Mouse (Mus musculus) CH12.LX (cell line): ENCODE data around the gene Cdk17. TPM values are rescaled to one million over a fixed set of nuclear protein-coding genes. Genes with fewer than 3 reads are reported as not detected.

ENCODE experiments used
- DNase-seq: peaks from one replicate; pipeline ENCODE4 v3.0.0-alpha.2; 2013; ENCODE audit errors: extremely low read depth
- H3K27ac ChIP-seq: 2 replicates; pipeline ENCODE4 v1.5.1; 2012; ENCODE audit warnings: low read depth, mild to moderate bottlenecking, control low read depth, moderate library complexity; ENCODE audit not compliant: insufficient read depth
- H3K27me3 ChIP-seq: replicated peaks from 2 replicates; pipeline ENCODE3; 2012; ENCODE audit warnings: inconsistent platforms
- H3K36me3 ChIP-seq, 2 experiments: replicated peaks in 1 of 2; 2 replicates each; pipeline versions ENCODE3 to v1.6.1; 2012; ENCODE audit warnings: inconsistent platforms in 1 of 2, low read length in 1 of 2, mild to moderate bottlenecking in 1 of 2, mixed read lengths in 1 of 2, moderate library complexity in 1 of 2; ENCODE audit not compliant: control insufficient read depth in 1 of 2, insufficient read depth in 1 of 2
- H3K4me1 ChIP-seq, 2 experiments: 2 replicates each; pipeline ENCODE4 v1.6.1; 2012; ENCODE audit warnings: inconsistent platforms in 1 of 2, moderate library complexity in 1 of 2; ENCODE audit not compliant: insufficient read depth in 2 of 2, control insufficient read depth in 1 of 2
- H3K4me2 ChIP-seq: 2 replicates; pipeline ENCODE4 v1.6.1; 2012; ENCODE audit warnings: low read depth, mild to moderate bottlenecking, control low read depth; ENCODE audit not compliant: poor library complexity, insufficient read depth, severe bottlenecking
- H3K4me3 ChIP-seq, 3 experiments: fragments of 150-350 bp in 1 of 3; sonication (generic) in 1 of 3; replicated peaks in 1 of 3; 2 replicates each; pipeline versions ENCODE3 to v1.5.1; 2011 to 2012; ENCODE audit warnings: low read depth in 2 of 3, low read length in 2 of 3, mild to moderate bottlenecking in 2 of 3, moderate library complexity in 2 of 3, control low read depth in 1 of 3, improper control_type of control experiment in 1 of 3, inconsistent platforms in 1 of 3, mixed read lengths in 1 of 3; ENCODE audit not compliant: poor library complexity in 1 of 3
- H3K79me2 ChIP-seq: replicated peaks from 2 replicates; pipeline ENCODE4 v1.6.1; 2012; ENCODE audit warnings: mild to moderate bottlenecking, moderate library complexity; ENCODE audit not compliant: control insufficient read depth, poor library complexity, insufficient read depth, severe bottlenecking; ENCODE audit errors: extremely low read depth
- H3K9ac ChIP-seq: 2 replicates; pipeline ENCODE4 v1.6.1; 2012; ENCODE audit warnings: low read depth, mild to moderate bottlenecking, control low read depth, moderate library complexity; ENCODE audit not compliant: insufficient read depth
- H3K9me3 ChIP-seq: replicated peaks from 2 replicates; pipeline ENCODE3; 2012; ENCODE audit warnings: low read length, inconsistent platforms, mixed read lengths
- CHD2 ChIP-seq: IDR thresholded peaks from 2 replicates; pipeline ENCODE4 v1.6.1; 2011; ENCODE audit warnings: low read length, improper control_type of control experiment
- ELF1 ChIP-seq: IDR thresholded peaks from 2 replicates; pipeline ENCODE4 v1.6.1; 2014; ENCODE audit warnings: low read depth, mild to moderate bottlenecking, inconsistent platforms, low read length, improper control_type of control experiment
- EP300 ChIP-seq: IDR thresholded peaks from 2 replicates; pipeline ENCODE4 v1.6.1; 2011; ENCODE audit warnings: low read length, improper control_type of control experiment
- GABPA ChIP-seq: IDR thresholded peaks from 2 replicates; pipeline ENCODE4 v1.6.1; 2012; ENCODE audit warnings: low read depth, low read length, improper control_type of control experiment, inconsistent platforms; ENCODE audit not compliant: insufficient replicate concordance
- JUN ChIP-seq: IDR thresholded peaks from 2 replicates; pipeline ENCODE4 v1.6.1; 2011; ENCODE audit warnings: low read depth, mild to moderate bottlenecking, low read length, improper control_type of control experiment, moderate library complexity; ENCODE audit not compliant: insufficient read depth
- JUND ChIP-seq: conservative IDR thresholded peaks from 2 replicates; pipeline ENCODE4 v1.6.1; 2011; ENCODE audit warnings: low read depth, low read length, improper control_type of control experiment
- KAT2A ChIP-seq: IDR thresholded peaks from 2 replicates; pipeline ENCODE4 v1.6.1; 2012; ENCODE audit warnings: low read length, improper control_type of control experiment, inconsistent platforms; ENCODE audit not compliant: insufficient replicate concordance
- MAFK ChIP-seq: IDR thresholded peaks from 2 replicates; pipeline ENCODE4 v1.6.1; 2011; ENCODE audit warnings: low read length, improper control_type of control experiment; ENCODE audit not compliant: insufficient replicate concordance
- MAX ChIP-seq: IDR thresholded peaks from 2 replicates; pipeline ENCODE4 v1.6.1; 2011; ENCODE audit warnings: low read length, improper control_type of control experiment
- MAZ ChIP-seq: IDR thresholded peaks from 2 replicates; pipeline ENCODE4 v1.6.1; 2012; ENCODE audit warnings: low read depth, mild to moderate bottlenecking, inconsistent platforms, low read length, improper control_type of control experiment, moderate library complexity
- MEF2A ChIP-seq: IDR thresholded peaks from 2 replicates; pipeline ENCODE4 v1.6.1; 2014; ENCODE audit warnings: low read depth, mild to moderate bottlenecking, inconsistent platforms, low read length, improper control_type of control experiment, borderline replicate concordance
- MXI1 ChIP-seq: IDR thresholded peaks from 2 replicates; pipeline ENCODE4 v1.6.1; 2011; ENCODE audit warnings: mild to moderate bottlenecking, low read depth, low read length, improper control_type of control experiment
- NELFE ChIP-seq: IDR thresholded peaks from 2 replicates; pipeline ENCODE4 v1.6.1; 2011; ENCODE audit warnings: low read depth, low read length, improper control_type of control experiment
- NRF1 ChIP-seq: IDR thresholded peaks from 2 replicates; pipeline ENCODE4 v1.6.1; 2014; ENCODE audit warnings: low read depth, mild to moderate bottlenecking, inconsistent platforms, low read length, improper control_type of control experiment, moderate library complexity
- PAX5 ChIP-seq: IDR thresholded peaks from 2 replicates; pipeline ENCODE4 v1.6.1; 2012; ENCODE audit warnings: low read length, inconsistent platforms, mixed read lengths
- POLR2AphosphoS2 ChIP-seq: IDR thresholded peaks from 2 replicates; pipeline ENCODE4 v1.6.1; 2011; ENCODE audit warnings: low read depth, low read length, improper control_type of control experiment
- RAD21 ChIP-seq: IDR thresholded peaks from 2 replicates; pipeline ENCODE4 v1.6.1; 2011; ENCODE audit warnings: low read depth, mild to moderate bottlenecking, low read length, improper control_type of control experiment, moderate library complexity
- RCOR1 ChIP-seq: conservative IDR thresholded peaks from 2 replicates; pipeline ENCODE4 v1.6.1; 2012; ENCODE audit warnings: low read depth, mild to moderate bottlenecking, inconsistent platforms, low read length, improper control_type of control experiment
- SMC3 ChIP-seq: IDR thresholded peaks from 2 replicates; pipeline ENCODE4 v1.6.1; 2011; ENCODE audit warnings: low read depth, low read length, improper control_type of control experiment
- TBP ChIP-seq: conservative IDR thresholded peaks from 2 replicates; pipeline ENCODE4 v1.6.1; 2011; ENCODE audit warnings: low read depth, low read length, improper control_type of control experiment
- TCF12 ChIP-seq: IDR thresholded peaks from 2 replicates; pipeline ENCODE4 v1.6.1; 2014; ENCODE audit warnings: low read depth, mild to moderate bottlenecking, inconsistent platforms, low read length, improper control_type of control experiment
- UBTF ChIP-seq: IDR thresholded peaks from 2 replicates; pipeline ENCODE4 v1.6.1; 2012; ENCODE audit warnings: low read depth, mild to moderate bottlenecking, inconsistent platforms, low read length, improper control_type of control experiment, moderate library complexity
- USF1 ChIP-seq: IDR thresholded peaks from 2 replicates; pipeline ENCODE4 v1.6.1; 2014; ENCODE audit warnings: low read depth, mild to moderate bottlenecking, inconsistent platforms, low read length, improper control_type of control experiment
- ZC3H11A ChIP-seq: IDR thresholded peaks from 2 replicates; pipeline ENCODE4 v1.6.1; 2012; ENCODE audit warnings: low read depth, mild to moderate bottlenecking, inconsistent platforms, low read length, improper control_type of control experiment
- ZKSCAN1 ChIP-seq: IDR thresholded peaks from 2 replicates; pipeline ENCODE4 v1.6.1; 2012; ENCODE audit warnings: low read depth, inconsistent platforms, low read length, improper control_type of control experiment, borderline replicate concordance
- ZMIZ1 ChIP-seq: IDR thresholded peaks from 2 replicates; pipeline ENCODE4 v1.6.1; 2012; ENCODE audit warnings: low read depth, mild to moderate bottlenecking, inconsistent platforms, low read length, improper control_type of control experiment
- ZNF384 ChIP-seq: IDR thresholded peaks from 2 replicates; pipeline ENCODE4 v1.6.1; 2012; ENCODE audit warnings: low read depth, low read length, improper control_type of control experiment, inconsistent platforms
- dilution Hi-C: fragments of 300-500 bp; cut with MboI; formaldehyde crosslinking; loops from 2 replicates; pipeline ENCODE4 v1.14.3; 2020; ENCODE audit warnings: low sequenced_read_pairs; ENCODE audit not compliant: extremely low pct_unique_long_range_greater_than_20kb, extremely low pct_ligation_motif_present
- in situ Hi-C: fragments of 300-500 bp; cut with MboI; formaldehyde crosslinking; loops from 3 replicates; pipeline ENCODE4 v1.14.3; 2019; ENCODE audit warnings: low sequenced_read_pairs, low pct_ligation_motif_present, low pct_unique_long_range_greater_than_20kb, mixed read lengths
- polyA plus RNA-seq: library from polyadenylated mRNA; unstranded; fragments of >175 nt; gene quantifications from 2 replicates; pipeline ENCODE4 v1.2.1, GENCODE M21; 2012; ENCODE audit warnings: low read depth; ENCODE audit not compliant: insufficient read length
- total RNA-seq, 2 experiments: library from RNA; depleted of rRNA; stranded (reverse); fragments of 300-350 nt in 1 of 2; fragments of >200 nt in 1 of 2; gene quantifications; 2 replicates each; pipeline ENCODE4 v1.2.3; 2012 to 2014

The Cdk17 gene
- total and polyA plus RNA-seq, 3 experiments, result 23.4 to 51.3 (median 28.5) TPM

GRCm38 (mm10) chr10:93116636-93117035 lies 44.0 kb upstream of the Cdk17 start:
- Histone ChIP-seq H3K79me2 (no peaks in the 10 kb centered on the region), H3K27ac (no peak overlapping the region), H3K36me3 (no peaks in the 10 kb centered on the region), H3K4me2 (no peak overlapping the region), H3K27me3 (no peaks in the 10 kb centered on the region), H3K4me3 (no peak overlapping the region), H3K9ac (no peak overlapping the region), H3K9me3 (peaks cover 3% of the 10 kb centered on the region), H3K4me1 (no peaks in the 10 kb centered on the region)
- no peak for DNase-seq
- TF ChIP-seq ZMIZ1 (no peak), ELF1 (no peak), MAFK (no peak), RAD21 (no peak), EP300 (no peak), MAZ (no peak), ZNF384 (no peak), JUN (no peak), RCOR1 (no peak), SMC3 (no peak), GABPA (no peak), PAX5 (no peak), TCF12 (no peak), MAX (no peak), JUND (no peak), CHD2 (no peak), POLR2AphosphoS2 (no peak), NRF1 (no peak), ZC3H11A (no peak)
- in situ Hi-C loops, result no loop called here
- dilution Hi-C loops, result no loop called here

DNA sequence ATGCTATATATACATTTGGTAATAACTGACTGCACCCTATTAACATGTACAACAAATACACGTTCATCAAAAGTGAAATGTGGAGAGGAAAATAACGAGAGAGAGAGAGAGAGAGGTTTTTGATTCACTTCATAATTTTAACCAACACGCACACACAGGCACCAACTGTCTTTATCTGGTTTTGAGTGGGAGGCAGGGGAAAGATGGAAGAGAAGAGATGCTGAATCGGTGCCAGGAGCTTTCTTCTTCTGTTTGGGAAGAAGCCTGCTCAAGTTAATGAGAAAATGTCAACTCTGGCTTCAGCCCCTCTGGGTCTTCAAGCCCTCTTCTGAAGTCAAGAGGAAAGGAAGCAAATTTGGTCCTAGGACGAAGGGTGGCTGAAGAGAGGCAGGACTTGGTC lies 40.9 kb upstream of the Cdk17 start:
- H3K9ac ChIP-seq, result no peak overlapping the region
- dilution Hi-C loops (no loop called here), in situ Hi-C loops (no loop called here)
- no peaks in the 10 kb centered on the region for H3K27me3 ChIP-seq
- no peak overlapping the region for H3K27ac ChIP-seq
- H3K9me3 ChIP-seq, result peaks cover 1% of the 10 kb centered on the region
- no peak for DNase-seq
- no peaks in the 10 kb centered on the region for H3K36me3 ChIP-seq
- H3K4me3 ChIP-seq, result no peak overlapping the region
- H3K4me2 ChIP-seq, result no peak overlapping the region
- H3K79me2 ChIP-seq, result no peaks in the 10 kb centered on the region
- H3K4me1 ChIP-seq, result peaks cover 0 to 13% of the 10 kb centered on the region in 2 experiments; a peak in 2 of 4 replicates
- no peak for TF ChIP-seq ZKSCAN1
- TF ChIP-seq ZMIZ1, result no peak
- TF ChIP-seq MXI1, result no peak
- TF ChIP-seq UBTF, result no peak
- no peak for TF ChIP-seq MEF2A
- no peak for TF ChIP-seq KAT2A
- TF ChIP-seq JUND, result no peak
- no peak for TF ChIP-seq POLR2AphosphoS2
- TF ChIP-seq TBP, result no peak
- TF ChIP-seq MAZ, result no peak
- TF ChIP-seq NELFE, result no peak
- TF ChIP-seq EP300, result no peak
- no peak for TF ChIP-seq MAX
- TF ChIP-seq NRF1, result no peak
- no peak for TF ChIP-seq USF1
